Mouse (Mus musculus) olfactory bulb, adult 2 months (tissue): Measurements from ENCODE around the gene Gja5. TPM values are rescaled to one million over a fixed set of nuclear protein-coding genes. Genes with fewer than 3 reads are reported as not detected.

Source experiments
- H3K27ac ChIP-seq: fragments of 200-500 bp; 2 replicates; pipeline ENCODE4 v1.5.1; 2012; ENCODE audit warnings: low read depth, low read length; ENCODE audit not compliant: insufficient read depth
- H3K4me1 ChIP-seq: fragments of 200-500 bp; 2 replicates; pipeline ENCODE4 v1.6.1; 2012; ENCODE audit warnings: low read length; ENCODE audit not compliant: control insufficient read depth, insufficient read depth
- H3K4me3 ChIP-seq: fragments of 200-500 bp; 2 replicates; pipeline ENCODE4 v1.5.1; 2012; ENCODE audit warnings: mild to moderate bottlenecking, low read depth, low read length, moderate library complexity; ENCODE audit not compliant: insufficient read depth
- CTCF ChIP-seq: fragments of 200-500 bp; IDR thresholded peaks from 2 replicates; pipeline ENCODE4 v1.5.1; 2012; ENCODE audit warnings: low read depth, mild to moderate bottlenecking, low read length, moderate library complexity; ENCODE audit not compliant: insufficient read depth
- POLR2A ChIP-seq: fragments of 200-500 bp; IDR thresholded peaks from 2 replicates; pipeline ENCODE4 v1.6.1; 2012; ENCODE audit warnings: mild to moderate bottlenecking, low read depth, low read length, moderate library complexity; ENCODE audit not compliant: insufficient read depth
- WGBS: fragments of 180-500 bp; shearing (Covaris S2); methylation state at CpG from one replicate; pipeline ENCODE4 v1.1.7; 2018; 5-methylcytosine and 5-hydroxymethylcytosine counted together
- polyA plus RNA-seq: library from polyadenylated mRNA; stranded (reverse); fragments of >200 nt; gene quantifications from 2 replicates; pipeline ENCODE4 v1.2.4, GENCODE M21; 2012; ENCODE audit warnings: low replicate concordance; ENCODE audit not compliant: missing spikeins, insufficient read depth, insufficient read length

Gene Gja5
- polyA plus RNA-seq, 1 experiment = not detected

GRCm38 (mm10) chr3:96924631-96925030 is 20.1 kb downstream of the Gja5 start:
- H3K27ac ChIP-seq = no peak overlapping the region
- TF ChIP-seq CTCF (no peak), POLR2A (no peak)
- WGBS = 73% methylated on average over 4 of the region's 4 CpGs
- no peak overlapping the region for H3K4me3 ChIP-seq
- no peaks in the 10 kb centered on the region for H3K4me1 ChIP-seq

- WGBS = 69% methylated on average over 6 of the region's 6 CpGs
- Histone ChIP-seq H3K27ac (no peak within 1 kb of the TSS), H3K4me1 (no peaks in the 10 kb centered on the region), H3K4me3 (no peak within 1 kb of the TSS)
- TF ChIP-seq CTCF (no peak), POLR2A (no peak)
Measured at GRCm38 (mm10) chr3:96925920-96926319, 21.4 kb downstream of the Gja5 start, which contains the start of gene Gja8. Gene Gja8 (minus strand): TSS chr3:96926020.

- Histone ChIP-seq H3K4me3 (no peak overlapping the region), H3K4me1 (no peaks in the 10 kb centered on the region), H3K27ac (no peak overlapping the region)
- 54% methylated on average over 5 of the region's 5 CpGs for WGBS
- TF ChIP-seq POLR2A (no peak), CTCF (no peak)
Measured at GRCm38 (mm10) chr3:96931261-96931681, 26.8 kb downstream of the Gja5 start.

GRCm38 (mm10) chr3:96936241-96936640 is 31.7 kb downstream of the Gja5 start:
- Histone ChIP-seq H3K27ac (no peak overlapping the region), H3K4me1 (peaks cover 7% of the 10 kb centered on the region), H3K4me3 (no peak overlapping the region)
- TF ChIP-seq CTCF (no peak), POLR2A (no peak)
- WGBS = 9% methylated on average over 6 of the region's 6 CpGs

GRCm38 (mm10) chr3:96937606-96938005 is 33.1 kb downstream of the Gja5 start:
- WGBS = 19% methylated on average over 5 of the region's 5 CpGs
- no peak for TF ChIP-seq POLR2A
- TF ChIP-seq CTCF = no peak
- no peak overlapping the region for H3K27ac ChIP-seq

GRCm38 (mm10) chr3:96938738-96939137 is 34.2 kb downstream of the Gja5 start:
- TF ChIP-seq CTCF (peak; percentile 79), POLR2A (no peak)
- Histone ChIP-seq H3K4me1 (peaks cover 7% of the 10 kb centered on the region), H3K4me3 (no peak overlapping the region), H3K27ac (no peak overlapping the region)
- WGBS = 16% methylated on average over 11 of the region's 11 CpGs

More at GRCm38 (mm10) chr3:96937606-96938005, 33.1 kb downstream of the Gja5 start:
- H3K4me1 ChIP-seq = peaks cover 7% of the 10 kb centered on the region
- no peak overlapping the region for H3K4me3 ChIP-seq

- Histone ChIP-seq H3K4me3 (no peak overlapping the region), H3K4me1 (peaks cover 6% of the 10 kb centered on the region), H3K27ac (no peak overlapping the region)
- 84% methylated on average over 2 of the region's 2 CpGs for WGBS
- TF ChIP-seq CTCF = no peak
- no peak for TF ChIP-seq POLR2A
Measured at GRCm38 (mm10) chr3:96942706-96943105, 38.2 kb downstream of the Gja5 start.

GRCm38 (mm10) chr3:96953489-96954233 is 49.2 kb downstream of the Gja5 start:
- 52% methylated on average over 14 of the region's 14 CpGs for WGBS
- Histone ChIP-seq H3K4me3 (no peak overlapping the region), H3K27ac (no peak overlapping the region), H3K4me1 (0 out of 2 replicates have a peak, but pooled peaks cover 3% of the 10 kb centered on the region)
- no peak for TF ChIP-seq CTCF
- no peak for TF ChIP-seq POLR2A

- Histone ChIP-seq H3K27ac (no peak overlapping the region), H3K4me3 (no peak overlapping the region), H3K4me1 (0 out of 2 replicates have a peak, but pooled peaks cover 2% of the 10 kb centered on the region)
- WGBS = 36% methylated on average over 8 of the region's 8 CpGs
- TF ChIP-seq CTCF = no peak
- no peak for TF ChIP-seq POLR2A
Measured at GRCm38 (mm10) chr3:96960597-96960996, 56.1 kb downstream of the Gja5 start.
